Mouse (Mus musculus): ENCODE measurements around the gene Zcchc24.

The Zcchc24 gene

GRCm38 (mm10) chr14:25776294-25776693 is 7.5 kb upstream of the Zcchc24 start:
- peak in 1 of 2 experiments; percentile 51 for DNase-seq (ENCODE audit: low spot score in 2 of 2)

GRCm38 (mm10) chr14:25774100-25774499 is 5.3 kb upstream of the Zcchc24 start:
- no peak for DNase-seq (ENCODE audit: low spot score in 2 of 2)

GRCm38 (mm10) chr14:25773039-25773438 is 4.2 kb upstream of the Zcchc24 start:
- no peak for DNase-seq (ENCODE audit: low spot score in 2 of 2)

- DNase-seq (ENCODE audit: low spot score in 2 of 2), result no peak
Observed at GRCm38 (mm10) chr14:25769626-25770306, 927 bp upstream of the Zcchc24 start.

GRCm38 (mm10) chr14:25768261-25768893 is 462 bp downstream of the Zcchc24 start:
- peak in 1 of 2 experiments; percentile 46 for DNase-seq (ENCODE audit: low spot score in 2 of 2)

- no peak for DNase-seq (ENCODE audit: low spot score in 2 of 2)
Observed at GRCm38 (mm10) chr14:25767725-25768203, 1.1 kb downstream of the Zcchc24 start.

- DNase-seq (ENCODE audit: low spot score in 2 of 2), result no peak
Observed at GRCm38 (mm10) chr14:25766441-25766840, 2.4 kb downstream of the Zcchc24 start.

- DNase-seq (ENCODE audit: low spot score in 2 of 2), result no peak
Observed at GRCm38 (mm10) chr14:25765921-25766320, 2.9 kb downstream of the Zcchc24 start.

GRCm38 (mm10) chr14:25765146-25765545 is 3.7 kb downstream of the Zcchc24 start:
- DNase-seq (ENCODE audit: low spot score in 2 of 2), result no peak

- no peak for DNase-seq (ENCODE audit: low spot score in 2 of 2)
Observed at GRCm38 (mm10) chr14:25761184-25761583, 7.7 kb downstream of the Zcchc24 start.

- DNase-seq (ENCODE audit: low spot score in 2 of 2), result no peak
Observed at GRCm38 (mm10) chr14:25759981-25760537, 8.8 kb downstream of the Zcchc24 start.

GRCm38 (mm10) chr14:25759551-25759950 is 9.3 kb downstream of the Zcchc24 start:
- DNase-seq (ENCODE audit: low spot score in 2 of 2), result no peak

GRCm38 (mm10) chr14:25757917-25758316 is 10.9 kb downstream of the Zcchc24 start:
- no peak for DNase-seq (ENCODE audit: low spot score in 2 of 2)

- DNase-seq (ENCODE audit: low spot score in 2 of 2), result no peak
Observed at GRCm38 (mm10) chr14:25756385-25756990, 12.4 kb downstream of the Zcchc24 start.

GRCm38 (mm10) chr14:25755541-25755940 is 13.3 kb downstream of the Zcchc24 start:
- DNase-seq (ENCODE audit: low spot score in 2 of 2), result no peak

- no peak for DNase-seq (ENCODE audit: low spot score in 2 of 2)
Observed at GRCm38 (mm10) chr14:25754531-25755484, 14.0 kb downstream of the Zcchc24 start.

GRCm38 (mm10) chr14:25753021-25753420 is 15.8 kb downstream of the Zcchc24 start:
- no peak for DNase-seq (ENCODE audit: low spot score in 2 of 2)

- DNase-seq (ENCODE audit: low spot score in 2 of 2), result no peak
Observed at GRCm38 (mm10) chr14:25751067-25751466, 17.8 kb downstream of the Zcchc24 start.

GRCm38 (mm10) chr14:25750448-25751015 is 18.3 kb downstream of the Zcchc24 start:
- DNase-seq (ENCODE audit: low spot score in 2 of 2), result no peak

- no peak for DNase-seq (ENCODE audit: low spot score in 2 of 2)
Observed at GRCm38 (mm10) chr14:25749143-25749909, 19.5 kb downstream of the Zcchc24 start.

All from urinary bladder, postnatal 4 days (tissue).